Mouse (Mus musculus) lung, embryonic 14.5 days (tissue): ENCODE results near the gene Dnase1. TPM values are rescaled to one million over a fixed set of nuclear protein-coding genes. Genes with fewer than 3 reads are reported as not detected.
"Not testable (repeated sequence)": the region's sequence is repeated elsewhere in the genome, so short reads cannot be mapped to it uniquely, and the experiment has no call there.

Source experiments
- ATAC-seq: fragments of 200-750 bp; cut with Nextera tagmentation; 2 replicates; pipeline ENCODE4 v1.8.0; 2017; ENCODE audit warnings: mild to moderate bottlenecking, moderate TSS enrichment, moderate library complexity; ENCODE audit not compliant: insufficient read depth
- DNase-seq: peaks from one replicate; pipeline ENCODE4 v3.0.0-alpha.2; 2015
- H3K27ac ChIP-seq: fragments of 300-500 bp; sonication (generic); 2 replicates; pipeline ENCODE4 v1.5.1; 2014; ENCODE audit warnings: low read depth, mild to moderate bottlenecking, moderate library complexity
- H3K27me3 ChIP-seq: fragments of 300-500 bp; sonication (generic); 2 replicates; pipeline ENCODE4 v1.6.1; 2014; ENCODE audit warnings: low read length, control low read depth; ENCODE audit not compliant: insufficient read depth
- H3K36me3 ChIP-seq: fragments of 300-500 bp; sonication (generic); 2 replicates; pipeline ENCODE4 v1.6.1; 2014; ENCODE audit warnings: control low read depth; ENCODE audit not compliant: insufficient read depth
- H3K4me1 ChIP-seq: fragments of 300-500 bp; sonication (generic); 2 replicates; pipeline ENCODE4 v1.6.1; 2014; ENCODE audit warnings: antibody characterized with exemption, control low read depth; ENCODE audit not compliant: insufficient read depth
- H3K4me2 ChIP-seq: fragments of 300-500 bp; sonication (generic); 2 replicates; pipeline ENCODE4 v1.6.1; 2014; ENCODE audit warnings: mild to moderate bottlenecking
- H3K4me3 ChIP-seq: fragments of 300-500 bp; sonication (generic); 2 replicates; pipeline ENCODE4 v1.5.1; 2014; ENCODE audit warnings: low read depth, low read length
- H3K9ac ChIP-seq: fragments of 300-500 bp; sonication (generic); 2 replicates; pipeline ENCODE4 v1.6.1; 2014
- H3K9me3 ChIP-seq: fragments of 300-500 bp; sonication (generic); 2 replicates; pipeline ENCODE4 v1.6.1; 2016; ENCODE audit warnings: low read depth, low read length, control low read depth
- CTCF ChIP-seq: IDR thresholded peaks from 2 replicates; pipeline ENCODE4 v1.5.1; 2016; ENCODE audit warnings: antibody characterized with exemption, low read depth
- WGBS: fragments of 180-500 bp; shearing (Covaris S2); extraction: QIAGEN DNeasy Blood & Tissue Kit; methylation state at CpG from one replicate; pipeline ENCODE4 v1.1.7; 2014; 5-methylcytosine and 5-hydroxymethylcytosine counted together
- microRNA-seq: library from miRNA; unstranded; fragments of <30 nt; microRNA quantifications from one replicate; pipeline ENCODE4, GENCODE M21; 2016; ENCODE audit warnings: borderline number of aligned reads
- polyA plus RNA-seq: library from polyadenylated mRNA; unstranded; fragments of >200 nt; fragmentation: Nextera tagmentation; extraction: Ambion mirVana; gene quantifications from 2 replicates; pipeline ENCODE4 v1.2.1, GENCODE M21; 2014

Gene Dnase1
- polyA plus RNA-seq, 1 experiment from 2014 or later, result 4.9 TPM

DNA sequence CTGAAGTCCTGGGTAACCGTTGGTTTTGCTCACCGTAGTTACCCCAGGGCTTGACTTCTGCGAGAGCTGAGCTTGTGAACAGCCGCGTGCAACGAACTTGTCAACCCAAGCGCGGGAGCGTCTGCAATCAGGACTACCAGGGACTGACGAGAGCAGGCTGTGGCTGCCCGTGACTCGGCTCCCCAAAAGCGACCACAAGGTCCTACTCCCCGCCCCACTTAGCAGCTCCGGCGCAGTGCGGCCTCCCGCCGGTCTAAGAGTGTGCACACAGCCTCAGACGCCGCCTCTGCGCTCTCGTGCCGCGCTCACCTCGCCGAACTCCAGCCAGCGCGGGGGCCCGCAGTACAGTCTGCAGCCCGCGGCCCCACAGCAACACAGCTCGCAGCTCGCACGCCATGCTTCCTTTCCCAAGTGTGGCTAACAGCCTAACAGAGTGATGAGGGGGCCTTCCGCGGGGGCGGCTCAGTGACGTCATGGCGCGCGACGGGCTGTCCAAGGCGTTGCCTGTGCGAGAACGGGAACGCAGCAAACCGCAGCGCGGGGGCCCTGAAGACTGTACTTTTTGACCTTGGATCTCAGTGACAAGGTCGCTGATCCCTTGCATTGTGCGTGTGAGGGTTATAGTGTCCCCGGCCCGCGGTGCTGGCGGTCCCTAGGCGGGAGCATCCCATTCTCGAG, 40.8 kb downstream of the Dnase1 start, which contains the start of gene Trap1:
Gene Trap1, minus strand, starts transcription at position 444 of the 678 bp plus-strand sequence.
- no peak for TF ChIP-seq CTCF
- 0 out of 2 replicates have a peak, but pooled peaks cover 2% of the 10 kb centered on the region for H3K4me1 ChIP-seq
- ATAC-seq, result peak; percentile 98

DNA sequence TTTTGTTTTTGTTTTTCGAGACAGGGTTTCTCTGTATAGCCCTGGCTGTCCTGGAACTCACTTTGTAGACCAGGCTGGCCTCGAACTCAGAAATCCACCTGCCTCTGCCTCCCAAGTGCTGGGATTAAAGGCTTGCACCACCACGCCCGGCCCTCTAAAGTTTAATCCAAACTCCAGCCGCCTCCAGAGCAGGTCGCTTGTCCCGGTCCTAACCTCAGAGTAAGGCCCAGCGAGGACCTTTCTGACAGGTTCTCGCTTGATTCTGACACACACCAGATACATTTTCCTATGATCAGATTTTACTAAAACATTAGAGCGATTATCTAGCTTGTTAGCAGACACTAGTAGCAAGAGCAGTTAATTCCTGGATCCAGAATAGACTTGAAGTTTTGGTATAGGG, 41.6 kb downstream of the Dnase1 start:
- H3K27ac ChIP-seq, H3K9me3 ChIP-seq, H3K4me1 ChIP-seq, ATAC-seq, H3K9ac ChIP-seq, DNase-seq, H3K27me3 ChIP-seq: not testable (repeated sequence)
- Histone ChIP-seq H3K4me2 (peak overlapping the region; percentile 69), H3K4me3 (peak overlapping the region; percentile 84), H3K36me3 (peaks cover 15% of the 10 kb centered on the region)
- WGBS, result 68% methylated on average over 10 of the region's 10 CpGs

More for the DNA sequence above, 40.8 kb downstream of the Dnase1 start, which contains the start of gene Trap1:
- under 1% methylated on average over 58 of the region's 58 CpGs for WGBS
- Histone ChIP-seq H3K27ac (peak within 1 kb of the TSS; percentile 81), H3K9me3 (no peaks in the 10 kb centered on the region), H3K9ac (peak within 1 kb of the TSS; percentile 89), H3K27me3 (no peaks in the 10 kb centered on the region), H3K4me3 (peak within 1 kb of the TSS; percentile 84), H3K36me3 (peaks cover 12% of the 10 kb centered on the region), H3K4me2 (peak within 1 kb of the TSS; percentile 69)
- peak; percentile 94 for DNase-seq

DNA sequence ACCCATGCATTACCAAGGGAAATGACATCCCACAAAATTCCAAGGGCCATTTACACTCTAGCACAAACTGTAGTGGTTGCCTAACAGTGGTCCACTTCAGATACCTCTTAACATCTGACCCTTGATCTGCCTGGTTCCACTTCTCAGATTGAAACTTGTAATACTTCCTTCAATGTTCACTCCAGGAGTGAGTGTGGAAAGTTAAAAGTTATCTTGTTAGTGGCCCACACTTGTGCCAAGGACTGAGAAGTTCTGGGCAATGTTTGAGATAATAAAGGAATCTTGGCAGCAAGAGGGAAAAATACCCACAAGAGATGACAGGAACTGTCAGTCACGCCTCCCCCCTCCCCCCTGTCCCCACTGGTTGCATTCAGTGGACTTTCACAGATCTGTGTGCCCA, 42.9 kb downstream of the Dnase1 start:
- H3K4me3 ChIP-seq, result no peak overlapping the region
- H3K4me1 ChIP-seq, result 0 out of 2 replicates have a peak, but pooled peaks cover 2% of the 10 kb centered on the region
- peaks cover 24% of the 10 kb centered on the region for H3K36me3 ChIP-seq
- no peak overlapping the region for H3K4me2 ChIP-seq
- TF ChIP-seq CTCF, result no peak
- no peak for DNase-seq
- ATAC-seq, result no peak
- H3K27ac ChIP-seq, result no peak overlapping the region
- whole genome bisulfite sequencing, result 65% methylated on average over 1 of the region's 1 CpGs
- H3K27me3 ChIP-seq, result no peaks in the 10 kb centered on the region
- H3K9ac ChIP-seq, result no peak overlapping the region
- H3K9me3 ChIP-seq, result no peaks in the 10 kb centered on the region

DNA sequence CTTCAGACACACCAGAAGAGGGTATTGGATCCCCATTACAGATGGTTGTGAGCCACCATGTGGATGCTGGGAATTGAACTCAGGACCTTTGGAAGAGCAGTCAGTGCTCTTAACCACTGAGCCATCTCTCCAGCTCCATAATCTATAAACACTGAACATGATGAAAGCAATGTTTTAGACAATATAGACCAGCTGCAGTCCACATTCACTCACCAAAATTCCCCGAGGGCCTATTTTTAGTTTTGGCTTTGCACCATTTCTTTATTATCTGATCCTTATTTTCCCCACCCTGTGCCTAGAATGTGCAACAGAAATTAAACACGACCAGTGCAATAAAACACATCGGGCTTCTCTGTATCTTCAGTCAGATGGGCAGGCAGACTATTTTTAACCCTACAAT, 43.7 kb downstream of the Dnase1 start:
- H3K4me3 ChIP-seq, H3K4me2 ChIP-seq, DNase-seq, H3K27me3 ChIP-seq, H3K27ac ChIP-seq, H3K9ac ChIP-seq, H3K9me3 ChIP-seq, ATAC-seq, H3K4me1 ChIP-seq: not testable (repeated sequence)
- 65% methylated on average over 3 of the region's 3 CpGs for WGBS
- peaks cover 32% of the 10 kb centered on the region for H3K36me3 ChIP-seq

DNA sequence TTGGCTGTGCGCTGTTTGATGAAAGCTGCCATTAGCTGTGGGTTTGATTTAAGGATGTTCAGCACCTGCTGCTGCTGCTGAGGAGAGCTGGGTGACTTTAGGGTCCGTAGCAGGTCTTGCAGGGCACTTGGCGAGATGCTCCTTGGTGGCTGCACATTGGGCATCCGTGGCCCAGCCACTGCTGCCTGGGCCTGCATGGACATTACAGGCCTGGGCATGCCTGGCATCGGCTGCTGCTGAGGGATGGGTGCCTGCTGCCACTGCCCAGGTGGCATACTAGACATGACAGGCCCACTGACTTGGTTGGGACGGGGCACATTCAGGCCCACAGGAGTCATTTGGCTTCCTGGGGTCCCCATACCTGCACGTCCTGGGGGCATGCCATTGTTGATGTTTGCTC, 48.3 kb downstream of the Dnase1 start:
- Histone ChIP-seq H3K4me1 (no peaks in the 10 kb centered on the region), H3K36me3 (peaks cover 78% of the 10 kb centered on the region), H3K9ac (no peak overlapping the region), H3K9me3 (no peaks in the 10 kb centered on the region), H3K27ac (no peak overlapping the region), H3K4me2 (no peak overlapping the region), H3K27me3 (no peaks in the 10 kb centered on the region), H3K4me3 (no peak overlapping the region)
- WGBS, result 93% methylated on average over 7 of the region's 7 CpGs
- no peak for TF ChIP-seq CTCF
- no peak for ATAC-seq
- DNase-seq, result no peak

DNA sequence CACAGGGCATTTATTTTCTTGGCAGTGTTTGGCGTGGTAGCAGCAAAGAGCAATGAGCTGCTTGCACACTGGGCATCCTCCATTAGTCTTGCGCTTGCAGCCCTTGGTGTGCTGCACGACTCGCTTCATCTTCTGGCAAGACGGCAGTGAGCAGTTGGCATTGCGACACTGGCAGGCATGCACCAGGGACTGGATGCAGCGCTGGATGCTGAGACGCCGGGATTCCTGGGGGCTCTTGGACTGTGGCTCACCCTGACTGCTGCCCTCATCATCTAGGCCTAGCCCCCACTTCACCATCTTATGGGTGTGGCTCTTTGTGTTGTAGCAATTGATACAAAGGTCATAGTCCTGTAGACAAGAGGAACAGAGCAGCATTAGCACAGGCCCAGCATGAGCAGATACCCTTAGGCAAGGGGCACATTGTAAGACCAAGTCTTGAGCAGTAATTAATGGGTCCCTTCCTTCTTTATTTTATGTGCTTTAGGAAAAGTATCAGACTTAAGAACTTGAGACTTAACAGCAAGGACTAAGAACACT, 49.2 kb downstream of the Dnase1 start:
- no peak for TF ChIP-seq CTCF

DNA sequence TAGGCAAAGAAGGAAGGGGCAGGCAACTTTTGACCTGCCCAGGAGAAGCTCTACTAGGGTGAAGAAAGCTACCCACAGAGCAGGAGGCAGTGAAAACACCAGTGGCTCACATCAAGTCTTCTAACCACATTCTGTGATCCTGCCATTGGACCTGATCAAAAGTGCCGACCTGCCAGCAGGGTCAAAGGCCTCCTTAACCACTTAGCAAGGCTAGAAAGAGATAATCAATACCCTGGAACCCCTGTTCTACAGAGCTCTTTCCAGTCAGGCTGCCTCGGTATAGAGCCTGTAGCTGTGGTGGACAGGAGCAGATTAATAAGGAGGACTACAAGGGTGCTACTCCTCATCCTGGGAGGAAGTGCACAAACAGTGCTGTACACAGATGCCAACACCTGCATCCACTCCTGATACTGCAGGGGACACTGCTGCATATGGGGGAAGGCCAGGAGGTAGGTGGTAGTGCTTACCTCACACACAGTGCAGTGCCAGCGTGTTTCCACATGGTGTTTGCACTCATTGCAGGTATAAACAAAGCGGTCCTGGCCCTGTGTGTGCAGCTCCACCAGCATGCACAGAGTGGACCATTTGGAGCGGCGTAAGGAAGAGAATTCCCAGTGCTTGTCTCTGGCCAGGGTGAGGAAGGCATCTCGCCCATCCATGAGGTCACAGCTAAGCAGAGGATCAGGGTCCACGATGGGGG, 50.6 kb downstream of the Dnase1 start:
- DNase-seq, result no peak
- no peaks in the 10 kb centered on the region for H3K27me3 ChIP-seq

More for the DNA sequence above, 49.2 kb downstream of the Dnase1 start:
- Histone ChIP-seq H3K4me2 (no peak overlapping the region), H3K9ac (no peak overlapping the region), H3K27ac (no peak overlapping the region), H3K27me3 (no peaks in the 10 kb centered on the region), H3K36me3 (peaks cover 86% of the 10 kb centered on the region), H3K4me3 (no peak overlapping the region), H3K9me3 (no peaks in the 10 kb centered on the region), H3K4me1 (no peaks in the 10 kb centered on the region)
- 90% methylated on average over 9 of the region's 9 CpGs for WGBS
- DNase-seq (no peak), ATAC-seq (no peak)

More for the DNA sequence above, 50.6 kb downstream of the Dnase1 start:
- H3K4me2 ChIP-seq, result no peak overlapping the region
- H3K4me1 ChIP-seq, result no peaks in the 10 kb centered on the region
- H3K27ac ChIP-seq, result no peak overlapping the region
- no peak for ATAC-seq
- H3K9ac ChIP-seq, result no peak overlapping the region
- peaks cover 90% of the 10 kb centered on the region for H3K36me3 ChIP-seq
- WGBS, result 89% methylated on average over 8 of the region's 8 CpGs
- H3K4me3 ChIP-seq, result no peak overlapping the region
- H3K9me3 ChIP-seq, result no peaks in the 10 kb centered on the region
- TF ChIP-seq CTCF, result no peak

Small RNA genes lying within 50 kb of the gene (microRNA-seq; reads per million reads assigned to microRNA genes)
- not detected for gene Gm23413

Other genes with a start within 250 kb of the Dnase1 start
- not detected in 2 replicates for gene Olfr15, start 206.1 kb upstream of the Dnase1 start, polyA plus RNA-seq
- gene Zfp174, start 189.7 kb upstream of the Dnase1 start, polyA plus RNA-seq, result 1.1 and 1.2 TPM in 2 replicates
- gene Naa60, start 164.6 kb upstream of the Dnase1 start, polyA plus RNA-seq, result 59.0 and 59.1 TPM in 2 replicates
- 6.2 and 6.5 TPM in 2 replicates for gene Zfp597, start 152.4 kb upstream of the Dnase1 start, polyA plus RNA-seq
- gene Gm20695, start 152.3 kb upstream of the Dnase1 start, polyA plus RNA-seq, result 2.3 and 2.4 TPM in 2 replicates
- gene 1700037C18Rik, start 128.3 kb upstream of the Dnase1 start, polyA plus RNA-seq, result 5.8 and 7.2 TPM in 2 replicates
- gene Cluap1, start 128.1 kb upstream of the Dnase1 start, polyA plus RNA-seq, result 21.1 and 23.1 TPM in 2 replicates
- gene Nlrc3, start 60.3 kb upstream of the Dnase1 start, polyA plus RNA-seq, result 1.6 and 2.0 TPM in 2 replicates
- 27.0 and 27.8 TPM in 2 replicates for gene Slx4, start 33.2 kb upstream of the Dnase1 start, polyA plus RNA-seq
- 94.1 and 97.2 TPM in 2 replicates for gene Trap1, start 40.9 kb downstream of the Dnase1 start, polyA plus RNA-seq
- 38.0 and 38.1 TPM in 2 replicates for gene Crebbp, start 177.1 kb downstream of the Dnase1 start, polyA plus RNA-seq